Comparison of ENCODE assay signal across 9 mouse cellular contexts in the genomic region with DNA sequence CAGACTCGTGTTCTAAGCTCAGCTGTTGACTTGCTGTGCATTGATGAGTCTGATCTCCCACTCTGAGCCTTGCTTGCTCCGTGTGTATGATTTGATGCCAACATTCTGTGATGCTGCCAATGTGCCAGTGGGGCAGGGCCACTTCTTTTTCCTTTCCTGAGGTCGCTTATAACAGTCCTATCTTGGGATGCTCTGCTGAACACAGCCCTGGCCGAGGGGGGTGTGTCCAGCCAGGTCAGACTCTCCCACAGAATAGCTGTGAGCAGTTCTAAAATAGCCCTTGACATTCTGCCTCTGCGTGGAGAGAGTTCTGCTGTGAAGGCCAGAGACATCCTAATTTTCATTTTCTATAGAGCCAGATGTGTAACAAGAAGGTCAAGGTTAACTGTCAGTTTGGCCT. TPM values are rescaled to one million over a fixed set of nuclear protein-coding genes. Genes with fewer than 3 reads are reported as not detected.
DNase-seq lines count a peak whose midpoint lies in the region; ATAC-seq and TF ChIP-seq lines count a peak whose summit lies in the region.
"Had no signal": no experiment of that assay in that cellular context is flagged by ENCODE, and none has a peak within 500 bp of the region (broad histone marks: within the 10 kb centered on the region; RNA-seq: fewer than 3 reads in every experiment).

No protein-coding gene starts in this region.

- no peaks in the 10 kb centered on the region for H3K27me3 ChIP-seq in kidney, embryonic 16.5 days (ENCODE audit: insufficient read depth, low read length)
- H3K27me3 ChIP-seq in kidney, adult 2 months (replicated peaks; ENCODE audit: control insufficient read depth, insufficient read depth, low read length): no peaks in the 10 kb centered on the region
- no peaks in the 10 kb centered on the region for H3K27me3 ChIP-seq in embryonic facial prominence, embryonic 13.5 days
- no peaks in the 10 kb centered on the region for H3K27me3 ChIP-seq in hindbrain, embryonic 14.5 days (ENCODE audit: control insufficient read depth, insufficient read depth, low read length)
- H3K27me3 ChIP-seq in midbrain, embryonic 14.5 days (ENCODE audit: control insufficient read depth, insufficient read depth, low read length): no peaks in the 10 kb centered on the region; the same call in 1 of the 2 replicates

- TF ChIP-seq CTCF in kidney, adult 2 months (conservative IDR thresholded peaks at IDR 0.05; ENCODE audit: insufficient read depth, insufficient read length, low read depth, low read length): no peak

- H3K9me3 ChIP-seq in kidney, embryonic 16.5 days (ENCODE audit: low read length): no peaks in the 10 kb centered on the region
- no peaks in the 10 kb centered on the region for H3K9me3 ChIP-seq in embryonic facial prominence, embryonic 13.5 days
- no peaks in the 10 kb centered on the region for H3K9me3 ChIP-seq in hindbrain, embryonic 14.5 days (ENCODE audit: control insufficient read depth, low read length)
- H3K9me3 ChIP-seq in midbrain, embryonic 14.5 days (ENCODE audit: control insufficient read depth, low read length): no peaks in the 10 kb centered on the region

- no peak overlapping the region for H3K9ac ChIP-seq in kidney, embryonic 16.5 days (replicated peaks; ENCODE audit: low read length)
- peak overlapping the region; percentile 17; the same call in 1 of the 2 replicates for H3K9ac ChIP-seq in embryonic facial prominence, embryonic 13.5 days
- H3K9ac ChIP-seq in hindbrain, embryonic 14.5 days: no peak overlapping the region
- no peak overlapping the region for H3K9ac ChIP-seq in midbrain, embryonic 14.5 days (replicated peaks; ENCODE audit: low read length)

- 40% methylated on average over 5 of the region's 5 CpGs for WGBS in kidney, embryonic 16.5 days
- WGBS in kidney, adult 2 months: 50% methylated on average over 5 of the region's 5 CpGs
- WGBS in embryonic facial prominence, embryonic 13.5 days: 51% methylated on average over 5 of the region's 5 CpGs
- 55% methylated on average over 5 of the region's 5 CpGs for WGBS in hindbrain, embryonic 14.5 days
- WGBS in midbrain, embryonic 14.5 days: 34% methylated on average over 5 of the region's 5 CpGs

- TF ChIP-seq POLR2A in kidney, adult 2 months (IDR thresholded peaks at IDR 0.05; ENCODE audit: low read depth, low read length): no peak

- H3K4me1 ChIP-seq in kidney, embryonic 16.5 days (ENCODE audit: insufficient read depth, low read length): peaks cover 44% of the 10 kb centered on the region
- no peaks in the 10 kb centered on the region for H3K4me1 ChIP-seq in kidney, adult 2 months (ENCODE audit: control insufficient read depth, insufficient read depth, low read length)
- peaks cover 73% of the 10 kb centered on the region for H3K4me1 ChIP-seq in embryonic facial prominence, embryonic 13.5 days
- peaks cover 40% of the 10 kb centered on the region for H3K4me1 ChIP-seq in hindbrain, embryonic 14.5 days (replicated peaks; ENCODE audit: control insufficient read depth, insufficient read depth, low read length)
- peaks cover 23% of the 10 kb centered on the region for H3K4me1 ChIP-seq in midbrain, embryonic 14.5 days (ENCODE audit: control insufficient read depth, insufficient read depth, low read length)

- ATAC-seq in kidney, embryonic 16.5 days (ENCODE audit: low FRiP score, low TSS enrichment): no peak
- no peak for ATAC-seq in embryonic facial prominence, embryonic 13.5 days (ENCODE audit: insufficient number of reproducible peaks, insufficient read depth, low FRiP score, low TSS enrichment, low read depth)
- ATAC-seq in hindbrain, embryonic 14.5 days (ENCODE audit: low FRiP score): no peak
- ATAC-seq in midbrain, embryonic 14.5 days (ENCODE audit: low FRiP score, low TSS enrichment): no peak

- no peak overlapping the region for H3K27ac ChIP-seq in kidney, embryonic 16.5 days (ENCODE audit: low read length)
- no peak overlapping the region for H3K27ac ChIP-seq in kidney, adult 2 months (ENCODE audit: insufficient read depth, low read depth, low read length)
- no peak overlapping the region for H3K27ac ChIP-seq in embryonic facial prominence, embryonic 13.5 days
- no peak overlapping the region for H3K27ac ChIP-seq in hindbrain, embryonic 14.5 days
- no peak overlapping the region for H3K27ac ChIP-seq in midbrain, embryonic 14.5 days (replicated peaks; ENCODE audit: low read depth, low read length)
- H3K27ac ChIP-seq: macrophage had no signal

- H3K4me2 ChIP-seq in kidney, embryonic 16.5 days (replicated peaks; ENCODE audit: low read depth, low read length): peak overlapping the region; percentile 98
- peak overlapping the region; percentile 92 for H3K4me2 ChIP-seq in embryonic facial prominence, embryonic 13.5 days
- H3K4me2 ChIP-seq in hindbrain, embryonic 14.5 days (replicated peaks): peak overlapping the region; percentile 71
- H3K4me2 ChIP-seq in midbrain, embryonic 14.5 days (ENCODE audit: low read length): peak overlapping the region; percentile 97

- no peaks in the 10 kb centered on the region for H3K36me3 ChIP-seq in kidney, embryonic 16.5 days (ENCODE audit: insufficient read depth, low read length)
- no peaks in the 10 kb centered on the region for H3K36me3 ChIP-seq in kidney, adult 2 months (ENCODE audit: control insufficient read depth, insufficient read depth, low read length)
- no peaks in the 10 kb centered on the region for H3K36me3 ChIP-seq in embryonic facial prominence, embryonic 13.5 days
- no peaks in the 10 kb centered on the region for H3K36me3 ChIP-seq in hindbrain, embryonic 14.5 days (replicated peaks; ENCODE audit: control insufficient read depth, insufficient read depth)
- H3K36me3 ChIP-seq in midbrain, embryonic 14.5 days (ENCODE audit: control insufficient read depth, insufficient read depth, low read length): no peaks in the 10 kb centered on the region

- H3K4me3 ChIP-seq in kidney, embryonic 16.5 days (ENCODE audit: low read length): no peak overlapping the region
- H3K4me3 ChIP-seq in kidney, adult 2 months (ENCODE audit: insufficient read depth, low read depth, low read length): no peak overlapping the region
- H3K4me3 ChIP-seq in embryonic facial prominence, embryonic 13.5 days: 0 out of 2 replicates have a peak overlapping the region, but pooled peaks have one; percentile 3
- no peak overlapping the region for H3K4me3 ChIP-seq in hindbrain, embryonic 14.5 days (replicated peaks; ENCODE audit: low read length)
- H3K4me3 ChIP-seq in midbrain, embryonic 14.5 days (replicated peaks; ENCODE audit: low read depth, low read length): no peak overlapping the region; the same call in 1 of the 2 replicates

- no peak for DNase-seq in kidney, adult 2 months
- no peak for DNase-seq in hindbrain, embryonic 14.5 days (ENCODE audit: low spot score)
- no peak for DNase-seq in midbrain, embryonic 14.5 days
- DNase-seq in lung, postnatal 25 days (ENCODE audit: low spot score): no peak
- no peak for DNase-seq in lung, postnatal 10 days
- DNase-seq in cerebellum, postnatal 25 days: no peak

RNA-seq across cellular contexts. Expression of a gene that starts 2.2 kb away (rescaled TPM):
- polyA plus RNA-seq in kidney, embryonic 16.5 days (2015; fragmentation: Nextera tagmentation; extraction: Ambion mirVana): 23.6 TPM in 2 replicates
- 10.5 and 11.1 TPM in 2 replicates for polyA plus RNA-seq in kidney, adult 2 months (2012; rRNA removed)
- 24.1 and 27.7 TPM in 2 replicates for polyA plus RNA-seq in embryonic facial prominence, embryonic 13.5 days (2015; fragmentation: Nextera tagmentation; extraction: Ambion mirVana)
- 8.8 and 9.8 TPM in 2 replicates for polyA plus RNA-seq in hindbrain, embryonic 14.5 days (2014; fragmentation: Nextera tagmentation; extraction: Ambion mirVana)
- polyA plus RNA-seq in midbrain, embryonic 14.5 days (2014; fragmentation: Nextera tagmentation; extraction: Ambion mirVana): 10.1 and 11.6 TPM in 2 replicates
